Mouse (Mus musculus) E14TG2a.4 (cell line): ENCODE results near the gene Slc6a6.

ENCODE experiments used
- H3K27me3 ChIP-seq: 2 replicates; pipeline ENCODE4 v1.6.1; 2014; ENCODE audit warnings: low read length, control low read depth; ENCODE audit not compliant: insufficient read depth
- H3K36me3 ChIP-seq: 2 replicates; pipeline ENCODE4 v1.6.1; 2014; ENCODE audit warnings: low read length, control low read depth; ENCODE audit not compliant: insufficient read depth
- H3K4me1 ChIP-seq: replicated peaks from 2 replicates; pipeline ENCODE4 v1.6.1; 2014; ENCODE audit warnings: low read depth, low read length, control low read depth
- H3K4me3 ChIP-seq: replicated peaks from 2 replicates; pipeline ENCODE4 v1.5.1; 2014; ENCODE audit warnings: mild to moderate bottlenecking, low read length
- H3K9me3 ChIP-seq: 2 replicates; pipeline ENCODE4 v1.6.1; 2014; ENCODE audit warnings: low read length, control low read depth
- CTCF ChIP-seq: conservative IDR thresholded peaks from 2 replicates; pipeline ENCODE4 v1.5.1; 2014; ENCODE audit warnings: low read length
- NANOG ChIP-seq: IDR thresholded peaks from 2 replicates; pipeline ENCODE4 v1.6.1; 2014; ENCODE audit warnings: borderline replicate concordance, low read length, mixed read lengths
- POU5F1 ChIP-seq: IDR thresholded peaks from 2 replicates; pipeline ENCODE4 v1.6.1; 2014; ENCODE audit warnings: low read length, borderline replicate concordance

The Slc6a6 gene

DNA sequence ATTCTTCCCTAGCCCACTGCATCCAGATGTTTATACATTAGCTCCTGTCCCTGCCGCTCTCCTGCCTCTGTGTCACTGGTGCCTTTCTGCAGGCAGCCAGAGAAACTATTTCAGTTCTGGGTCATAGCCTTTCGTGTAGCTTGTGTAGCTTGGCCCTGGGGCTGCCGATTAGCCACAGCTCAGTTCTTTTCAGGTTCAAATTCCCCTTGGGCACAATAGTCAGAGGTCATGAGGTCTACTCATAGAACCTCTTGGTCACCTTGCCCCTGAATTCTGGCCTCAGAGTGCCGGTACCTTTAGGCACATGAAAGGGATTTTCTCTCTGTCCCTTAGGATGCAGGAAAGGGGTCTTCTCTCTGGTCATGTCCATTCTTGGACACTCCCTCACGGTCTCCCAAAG is 62.9 kb downstream of the Slc6a6 start:
- no peak overlapping the region for H3K4me3 ChIP-seq
- no peaks in the 10 kb centered on the region for H3K9me3 ChIP-seq
- no peaks in the 10 kb centered on the region for H3K27me3 ChIP-seq
- no peak for TF ChIP-seq CTCF
- TF ChIP-seq NANOG, result no peak
- no peak for TF ChIP-seq POU5F1
- peaks cover 97% of the 10 kb centered on the region for H3K36me3 ChIP-seq
- H3K4me1 ChIP-seq, result peaks cover 36% of the 10 kb centered on the region

DNA sequence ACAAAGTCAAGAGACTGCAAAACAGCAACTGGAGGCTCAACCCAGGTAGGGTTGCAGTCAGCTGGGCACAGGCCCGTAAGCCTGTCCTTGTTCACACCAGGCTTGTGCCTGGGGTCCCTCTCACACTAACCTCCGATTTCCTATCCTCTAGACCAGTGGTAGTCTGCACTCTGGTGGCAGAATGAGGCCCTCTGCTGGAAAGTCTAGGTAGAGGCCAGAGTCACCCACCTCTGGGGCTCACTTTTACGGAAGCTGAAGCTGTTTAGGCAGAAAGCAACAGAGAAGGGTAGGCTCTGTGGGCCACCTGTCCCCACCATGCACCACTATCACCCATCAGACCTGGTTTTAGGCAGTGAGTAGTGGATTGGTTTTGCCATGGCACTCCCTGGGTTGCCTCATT is 67.1 kb downstream of the Slc6a6 start:
- Histone ChIP-seq H3K27me3 (no peaks in the 10 kb centered on the region), H3K9me3 (no peaks in the 10 kb centered on the region), H3K4me1 (peaks cover 47% of the 10 kb centered on the region), H3K4me3 (no peak overlapping the region), H3K36me3 (peaks cover 99% of the 10 kb centered on the region)
- TF ChIP-seq CTCF (peak; percentile 45), POU5F1 (no peak), NANOG (no peak)

DNA sequence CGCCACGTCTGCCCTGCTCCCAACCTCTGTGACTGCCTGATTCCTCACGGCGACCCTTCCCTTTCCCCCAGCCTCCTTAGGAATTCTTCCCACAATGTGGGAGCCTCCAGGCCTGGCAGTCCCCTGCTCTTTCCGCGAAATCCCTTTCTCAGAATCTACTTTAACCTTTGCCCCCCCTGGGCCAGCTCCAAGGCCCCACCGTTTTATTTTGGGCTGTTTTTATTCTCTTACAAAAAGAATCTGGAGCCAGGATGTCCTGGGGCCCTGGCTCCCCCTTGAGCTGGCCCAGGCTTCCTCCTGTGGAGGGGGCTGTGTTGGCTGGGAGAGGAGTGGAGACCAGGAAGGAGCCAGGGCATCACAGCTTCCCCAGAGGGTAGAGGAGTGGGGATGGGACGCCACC is 69.0 kb downstream of the Slc6a6 start:
- no peaks in the 10 kb centered on the region for H3K27me3 ChIP-seq
- no peak overlapping the region for H3K4me3 ChIP-seq
- H3K4me1 ChIP-seq, result peaks cover 65% of the 10 kb centered on the region
- no peaks in the 10 kb centered on the region for H3K9me3 ChIP-seq
- TF ChIP-seq POU5F1 (no peak), NANOG (no peak), CTCF (no peak)
- peaks cover 99% of the 10 kb centered on the region for H3K36me3 ChIP-seq

DNA sequence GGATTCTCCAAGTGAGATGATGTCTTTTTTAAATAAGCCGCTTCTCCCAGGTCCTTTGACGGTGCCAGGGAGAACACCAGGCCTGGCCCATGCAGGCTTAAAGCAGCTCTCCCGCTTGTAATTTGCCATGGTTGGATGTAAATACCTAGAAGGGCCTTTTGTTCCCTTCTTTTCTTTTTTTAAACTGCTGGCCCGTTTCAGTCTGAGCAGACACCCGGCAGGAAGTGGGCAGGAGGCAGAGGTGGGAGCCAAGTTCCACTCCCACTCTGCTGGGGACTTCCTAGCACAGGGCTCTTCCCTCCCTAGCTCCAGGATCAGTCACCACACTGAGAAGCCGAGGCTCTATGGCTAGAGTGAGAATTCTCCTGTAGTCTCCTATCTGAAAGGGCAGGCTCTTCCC is 70.2 kb downstream of the Slc6a6 start:
- TF ChIP-seq NANOG (no peak), POU5F1 (no peak), CTCF (no peak)
- H3K36me3 ChIP-seq, result peaks cover 94% of the 10 kb centered on the region

DNA sequence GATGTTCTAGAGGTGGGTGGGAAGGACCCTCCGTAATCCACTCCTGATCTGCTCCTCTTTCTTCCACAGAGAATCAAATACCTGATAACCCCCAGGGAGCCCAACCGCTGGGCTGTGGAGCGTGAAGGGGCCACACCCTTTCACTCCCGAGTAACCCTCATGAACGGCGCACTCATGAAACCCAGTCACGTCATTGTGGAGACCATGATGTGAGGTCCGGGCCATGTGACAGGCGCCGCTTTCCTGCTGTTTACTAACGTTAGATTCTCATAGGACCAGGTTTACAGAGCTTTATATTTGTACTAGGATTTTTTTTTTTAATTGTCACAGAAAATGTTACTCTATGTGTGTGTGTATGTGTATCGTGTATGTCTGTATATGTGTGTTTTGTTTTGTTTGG is 71.0 kb downstream of the Slc6a6 start:
- no peak overlapping the region for H3K4me3 ChIP-seq
- no peaks in the 10 kb centered on the region for H3K27me3 ChIP-seq
- H3K4me1 ChIP-seq, result peaks cover 80% of the 10 kb centered on the region
- peaks cover 95% of the 10 kb centered on the region for H3K36me3 ChIP-seq
- no peaks in the 10 kb centered on the region for H3K9me3 ChIP-seq
- TF ChIP-seq POU5F1 (no peak), CTCF (no peak), NANOG (no peak)

More for the DNA sequence above, 70.2 kb downstream of the Slc6a6 start:
- H3K4me1 ChIP-seq, result peaks cover 72% of the 10 kb centered on the region
- no peaks in the 10 kb centered on the region for H3K9me3 ChIP-seq
- no peaks in the 10 kb centered on the region for H3K27me3 ChIP-seq
- H3K4me3 ChIP-seq, result no peak overlapping the region

DNA sequence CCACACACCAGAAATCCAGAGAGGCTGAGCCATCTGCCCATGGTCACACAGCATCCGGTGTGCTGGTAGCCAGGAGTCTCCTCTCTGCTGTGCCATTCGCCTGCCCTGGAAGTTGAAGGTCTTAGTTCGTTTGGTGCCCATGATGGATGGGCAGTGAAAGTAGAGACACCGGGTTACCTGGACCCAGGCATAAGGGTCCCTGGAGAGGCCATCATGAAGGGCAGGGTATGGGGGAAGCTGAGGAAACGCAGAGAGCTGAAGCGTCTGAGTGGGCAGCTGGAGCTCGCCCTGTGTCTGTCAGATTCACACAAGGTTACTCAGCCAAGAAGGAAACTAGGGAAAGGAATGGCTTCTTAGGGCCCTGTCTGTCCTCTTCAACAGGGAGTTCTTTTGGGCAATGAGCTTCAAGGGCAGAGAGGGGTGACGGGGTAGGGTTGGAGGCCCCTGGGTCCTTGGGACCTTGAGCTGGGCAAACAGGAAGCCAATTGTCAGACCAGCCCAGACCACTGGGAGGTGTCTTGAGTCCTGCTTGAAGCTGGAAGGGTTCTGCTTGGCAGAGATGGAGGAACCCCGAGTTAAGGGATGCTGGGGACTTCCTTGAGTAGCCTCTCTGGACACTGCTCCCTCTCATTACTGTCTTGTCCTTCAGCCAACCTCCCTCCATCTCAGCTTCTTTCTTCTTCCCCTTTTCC is 78.3 kb downstream of the Slc6a6 start:
- no peaks in the 10 kb centered on the region for H3K9me3 ChIP-seq
- peaks cover 32% of the 10 kb centered on the region for H3K36me3 ChIP-seq
- H3K4me1 ChIP-seq, result peaks cover 32% of the 10 kb centered on the region
- no peaks in the 10 kb centered on the region for H3K27me3 ChIP-seq
- no peak overlapping the region for H3K4me3 ChIP-seq
- TF ChIP-seq CTCF (no peak), NANOG (no peak), POU5F1 (no peak)

DNA sequence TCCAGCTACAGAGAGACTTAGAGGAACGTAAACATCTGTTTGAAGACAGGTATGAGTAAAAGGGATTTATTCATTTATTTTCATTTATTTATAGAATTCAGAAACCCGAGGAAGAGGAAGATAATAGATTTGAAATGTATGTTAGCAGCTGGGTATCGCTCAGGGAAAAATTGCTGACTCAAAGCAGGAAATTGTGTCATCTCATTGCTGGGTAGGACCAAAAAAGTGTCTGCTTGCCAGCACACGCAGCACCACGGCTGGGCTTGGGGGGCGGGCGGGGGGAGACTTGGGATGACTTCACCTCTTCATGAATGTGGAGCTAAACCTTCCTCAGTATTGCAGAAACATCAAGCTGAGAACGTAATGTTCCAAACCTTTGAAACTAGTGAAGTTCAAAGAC is 83.7 kb downstream of the Slc6a6 start:
- Histone ChIP-seq H3K36me3 (no peaks in the 10 kb centered on the region), H3K9me3 (no peaks in the 10 kb centered on the region), H3K27me3 (no peaks in the 10 kb centered on the region), H3K4me3 (no peak overlapping the region), H3K4me1 (peaks cover 3% of the 10 kb centered on the region; the same call in 1 of the 2 replicates)
- TF ChIP-seq NANOG, result no peak

DNA sequence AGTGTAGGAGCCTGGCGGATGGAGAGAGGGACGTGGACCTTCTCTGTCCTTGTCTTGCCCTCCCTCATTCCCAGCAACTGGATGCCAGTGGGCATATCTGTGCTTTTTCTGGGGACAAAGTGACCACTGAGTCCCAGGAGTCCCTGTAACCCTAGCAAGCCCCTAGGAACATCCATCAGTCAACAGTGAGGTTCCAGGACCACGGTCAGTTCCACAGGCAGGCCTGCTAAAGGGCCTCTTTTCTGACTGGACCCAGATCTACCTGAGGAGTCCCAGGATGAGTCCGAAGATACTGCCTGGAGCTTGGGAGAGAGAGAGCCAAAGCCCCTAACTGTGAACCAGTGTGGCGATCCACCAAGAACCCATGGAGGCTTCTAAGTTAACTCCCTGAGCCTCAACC is 90.1 kb downstream of the Slc6a6 start:
- peaks cover 17% of the 10 kb centered on the region for H3K27me3 ChIP-seq
- H3K4me3 ChIP-seq, result no peak overlapping the region
- no peaks in the 10 kb centered on the region for H3K36me3 ChIP-seq
- peaks cover 14% of the 10 kb centered on the region for H3K4me1 ChIP-seq
- H3K9me3 ChIP-seq, result no peaks in the 10 kb centered on the region
- no peak for TF ChIP-seq CTCF
- no peak for TF ChIP-seq NANOG
- no peak for TF ChIP-seq POU5F1

DNA sequence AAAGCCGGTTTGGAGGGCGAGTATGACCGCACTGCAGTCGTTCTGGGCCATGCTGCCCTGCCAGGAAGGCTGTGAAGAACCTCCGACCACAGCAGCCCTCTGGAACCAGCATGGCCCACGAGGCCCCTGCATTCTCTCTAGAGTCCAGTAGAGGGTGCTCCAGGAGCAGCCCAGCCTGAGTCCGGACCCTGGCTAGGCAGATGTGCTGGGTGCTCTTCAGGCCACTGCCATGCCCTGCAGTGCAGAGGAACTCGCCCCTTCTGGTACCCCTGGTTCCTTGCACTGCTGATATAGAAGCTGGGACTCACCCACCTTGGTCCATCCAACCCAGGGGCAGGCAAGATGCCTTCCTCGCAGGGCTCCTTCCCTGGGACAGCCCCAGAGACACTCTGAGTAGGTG is 92.7 kb downstream of the Slc6a6 start:
- no peaks in the 10 kb centered on the region for H3K36me3 ChIP-seq
- TF ChIP-seq POU5F1 (no peak), CTCF (peak; percentile 97)
- peaks cover 14% of the 10 kb centered on the region for H3K4me1 ChIP-seq
- H3K27me3 ChIP-seq, result peaks cover 17% of the 10 kb centered on the region
- no peak overlapping the region for H3K4me3 ChIP-seq
- no peaks in the 10 kb centered on the region for H3K9me3 ChIP-seq
